In the genomic region with DNA sequence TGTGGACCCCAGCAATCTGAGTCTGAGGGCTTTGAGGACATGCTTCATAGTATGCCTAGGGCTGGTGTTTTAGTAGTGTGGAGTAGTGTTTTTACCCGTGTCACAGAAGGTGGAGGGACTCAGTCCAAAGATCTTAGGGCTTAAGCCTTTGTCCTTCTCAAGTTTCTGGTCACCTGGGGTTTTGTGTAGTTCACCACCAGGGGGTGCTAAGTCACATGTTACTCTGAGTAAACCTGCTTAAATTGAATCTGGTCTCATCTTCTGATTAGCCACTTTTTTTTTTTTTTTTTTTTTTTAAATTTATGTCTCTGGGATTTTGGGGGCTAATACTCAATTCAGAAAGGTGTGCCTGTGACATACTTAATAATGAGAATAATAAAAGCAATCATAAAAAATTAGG, we compare ENCODE assay signal across 9 mouse cellular contexts. TPM values are rescaled to one million over a fixed set of nuclear protein-coding genes. Genes with fewer than 3 reads are reported as not detected.
DNase-seq lines count a peak whose midpoint lies in the region; ATAC-seq lines count a peak whose summit lies in the region.
"Had no signal": no experiment of that assay in that cellular context is flagged by ENCODE, and none has a peak within 500 bp of the region (broad histone marks: within the 10 kb centered on the region; RNA-seq: fewer than 3 reads in every experiment).

No protein-coding gene starts in this region.

- DNase-seq in frontal cortex, postnatal 14 days (ENCODE audit: low spot score in 2 of 2): no peak
- peak; percentile 55 for DNase-seq in urinary bladder, postnatal 14 days (ENCODE audit: low spot score)
- no peak for DNase-seq in urinary bladder, adult 2 months (ENCODE audit: low spot score)
- DNase-seq in cerebellum, postnatal 10 days: peak; percentile 79 to 87
- peak; percentile 32 to 63 for DNase-seq in kidney, adult 8-10 months
- DNase-seq in lung, adult 18-20 months: peak; percentile 21 to 59
- peak; percentile 12 for DNase-seq in right cerebral cortex, postnatal 4 days

- peak; percentile 44; the same call in 1 of the 2 replicates for ATAC-seq in frontal cortex, adult (ENCODE audit: low TSS enrichment)

RNA-seq across cellular contexts. Expression of gene Gm45337, which starts 1.6 kb away (rescaled TPM):
- polyA plus RNA-seq in urinary bladder, adult 2 months (2012; rRNA removed): not detected in 2 replicates
- polyA plus RNA-seq: neural tube, embryonic 13.5 days had no signal

RNA-seq across cellular contexts. Expression of gene Gm39115, which starts 10.2 kb away (rescaled TPM):
- polyA plus RNA-seq in urinary bladder, adult 2 months (2012; rRNA removed): not detected in 2 replicates
- polyA plus RNA-seq: neural tube, embryonic 13.5 days had no signal

RNA-seq across cellular contexts. Expression of gene Gm29735, which starts 10.9 kb away (rescaled TPM):
- polyA plus RNA-seq in urinary bladder, adult 2 months (2012; rRNA removed): not detected in 2 replicates
- polyA plus RNA-seq: neural tube, embryonic 13.5 days had no signal

RNA-seq across cellular contexts. Expression of gene Gm4553, which starts 19.5 kb away (rescaled TPM):
- not detected in 2 replicates for polyA plus RNA-seq in urinary bladder, adult 2 months (2012; rRNA removed)
- polyA plus RNA-seq: neural tube, embryonic 13.5 days had no signal

RNA-seq across cellular contexts. Expression of gene Gm45618, which starts 25.5 kb away (rescaled TPM):
- polyA plus RNA-seq in urinary bladder, adult 2 months (2012; rRNA removed): not detected in 2 replicates
- polyA plus RNA-seq: neural tube, embryonic 13.5 days had no signal

Comparison
In these comparisons a context has a peak if more than half of its experiments do, and no peak if none do; other contexts are left out.
1. DNase-seq: peak in urinary bladder, postnatal 14 days (single experiment), cerebellum, postnatal 10 days (2 of 2), kidney, adult 8-10 months (2 of 2), lung, adult 18-20 months (2 of 2) and right cerebral cortex, postnatal 4 days (single experiment); none in frontal cortex, postnatal 14 days (0 of 2) and urinary bladder, adult 2 months (single experiment).